Mouse (Mus musculus) olfactory bulb, adult 2 months (tissue): ENCODE results near the gene Timmdc1.

Experiments
- CTCF ChIP-seq: fragments of 200-500 bp; IDR thresholded peaks from 2 replicates; pipeline ENCODE4 v1.5.1; 2012; ENCODE audit warnings: low read depth, mild to moderate bottlenecking, low read length, moderate library complexity; ENCODE audit not compliant: insufficient read depth
- POLR2A ChIP-seq: fragments of 200-500 bp; IDR thresholded peaks from 2 replicates; pipeline ENCODE4 v1.6.1; 2012; ENCODE audit warnings: mild to moderate bottlenecking, low read depth, low read length, moderate library complexity; ENCODE audit not compliant: insufficient read depth

- TF ChIP-seq CTCF, result no peak
- TF ChIP-seq POLR2A, result no peak
Observed at GRCm38 (mm10) chr16:38453203-38453553, 69.3 kb downstream of the Timmdc1 start.
